Mouse (Mus musculus): ENCODE measurements around the gene Ciapin1.

- no peak for TF ChIP-seq CTCF (IDR thresholded peaks at IDR 0.05; ENCODE audit: control insufficient read depth, insufficient read depth, insufficient replicate concordance, low read depth, low read length)
- no peak for TF ChIP-seq POLR2A (IDR thresholded peaks at IDR 0.05; ENCODE audit: control insufficient read depth, low read depth, low read length)
Observed at GRCm38 (mm10) chr8:94814556-94814955, 23.6 kb downstream of the Ciapin1 start.

Data from testis, adult 2 months (tissue).